Mouse (Mus musculus): Measurements from ENCODE around the gene Usp32. TPM values are rescaled to one million over a fixed set of nuclear protein-coding genes. Genes with fewer than 3 reads are reported as not detected.
A peak's percentile ranks its signal among the peaks of the same experiment; 100 is the strongest.

The Usp32 gene
- polyA plus RNA-seq, 2 experiments, result 5.9 to 10.7 TPM

DNA sequence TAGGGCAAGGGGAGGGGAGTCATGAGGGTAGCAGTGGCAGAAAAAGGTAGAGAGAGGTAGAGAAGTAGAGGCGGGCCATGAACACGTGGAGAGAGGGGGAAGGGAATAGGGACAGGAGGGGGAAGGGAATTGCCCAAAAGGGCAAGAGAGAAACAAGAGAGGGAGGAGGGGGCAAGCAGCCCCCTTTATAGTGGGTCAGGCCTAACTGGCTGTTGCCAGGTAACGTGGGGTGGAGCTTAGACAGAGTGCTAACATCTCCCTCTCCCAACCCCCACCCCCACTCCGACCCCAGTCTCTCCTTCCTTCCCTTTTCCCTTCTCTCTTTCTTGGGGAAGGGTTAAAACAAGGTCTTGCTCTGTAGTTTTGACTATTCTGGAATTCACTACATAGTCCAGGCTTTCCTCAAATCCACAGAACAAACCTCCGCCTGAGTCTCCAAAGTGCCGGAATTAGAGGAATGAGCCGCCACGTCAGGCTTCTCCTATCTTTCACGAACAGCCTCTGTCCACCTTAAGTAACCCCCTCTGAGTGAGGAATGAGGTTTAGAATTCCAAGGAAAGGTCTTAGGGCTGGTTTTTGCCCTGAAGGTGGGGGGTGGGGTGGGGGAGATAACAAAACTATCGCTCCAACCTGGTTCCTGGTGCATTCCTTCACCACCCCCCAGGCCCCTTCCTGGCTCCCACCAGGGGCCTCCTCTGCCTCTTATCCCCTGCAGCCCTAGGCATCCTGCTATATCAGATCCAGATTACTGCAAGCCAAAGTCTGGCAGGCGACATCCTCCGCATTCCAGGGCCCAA is 195.1 kb downstream of the Usp32 start:
- Histone ChIP-seq H3K9me3 (ENCODE audit: control insufficient read depth, low read length) (no peaks in the 10 kb centered on the region), H3K4me2 (replicated peaks; ENCODE audit: low read depth, low read length, severe bottlenecking) (no peak overlapping the region), H3K9ac (ENCODE audit: low read depth, low read length, severe bottlenecking) (no peak overlapping the region), H3K4me3 (replicated peaks; ENCODE audit: low read length) (no peak overlapping the region), H3K27me3 (ENCODE audit: control insufficient read depth, insufficient read depth, low read length) (no peaks in the 10 kb centered on the region), H3K27ac (replicated peaks; ENCODE audit: low read depth, low read length) (no peak overlapping the region), H3K36me3 (ENCODE audit: control insufficient read depth, insufficient read depth, low read length) (no peaks in the 10 kb centered on the region), H3K4me1 (ENCODE audit: control insufficient read depth, insufficient read depth, low read length) (no peaks in the 10 kb centered on the region)
- 6% methylated on average over 12 of the region's 12 CpGs for WGBS
- no peak for TF ChIP-seq POLR2A (IDR thresholded peaks at IDR 0.05; ENCODE audit: borderline replicate concordance, extremely low read depth, insufficient read depth, insufficient read length)
- no peak for DNase-seq (ENCODE audit: low spot score)
- ATAC-seq (ENCODE audit: low FRiP score, low read depth), result no peak

DNA sequence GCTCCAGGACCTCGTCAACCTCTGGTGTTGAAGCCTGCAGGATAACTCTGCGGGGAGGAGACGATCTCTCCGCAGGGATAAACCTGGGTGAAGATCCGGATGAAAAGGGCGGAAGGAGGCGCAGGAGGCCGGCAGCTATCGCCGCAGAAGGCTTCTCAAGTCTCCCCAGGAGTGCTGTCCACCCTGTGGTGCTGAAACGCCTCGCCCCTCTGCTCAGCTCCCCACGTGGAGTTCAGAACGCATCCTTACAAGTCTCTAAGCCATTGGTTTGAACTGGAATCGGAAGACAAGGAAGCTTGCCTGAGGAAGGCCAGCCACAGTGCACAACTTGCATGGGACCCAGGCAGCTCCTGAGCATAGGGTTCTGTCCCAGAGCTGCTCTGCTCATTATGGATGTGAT is 196.0 kb downstream of the Usp32 start:
- peak; percentile 84 for DNase-seq (ENCODE audit: low spot score)
- Histone ChIP-seq H3K4me3 (replicated peaks; ENCODE audit: low read length) (peak overlapping the region; percentile 18; the same call in 1 of the 2 replicates), H3K27ac (replicated peaks; ENCODE audit: low read depth, low read length) (no peak overlapping the region), H3K9me3 (ENCODE audit: control insufficient read depth, low read length) (no peaks in the 10 kb centered on the region), H3K4me2 (replicated peaks; ENCODE audit: low read depth, low read length, severe bottlenecking) (peak overlapping the region; percentile 35), H3K36me3 (ENCODE audit: control insufficient read depth, insufficient read depth, low read length) (no peaks in the 10 kb centered on the region), H3K27me3 (ENCODE audit: control insufficient read depth, insufficient read depth, low read length) (no peaks in the 10 kb centered on the region), H3K9ac (ENCODE audit: low read depth, low read length, severe bottlenecking) (no peak overlapping the region), H3K4me1 (ENCODE audit: control insufficient read depth, insufficient read depth, low read length) (no peaks in the 10 kb centered on the region)
- WGBS, result 0% methylated on average over 15 of the region's 15 CpGs
- TF ChIP-seq POLR2A (IDR thresholded peaks at IDR 0.05; ENCODE audit: borderline replicate concordance, extremely low read depth, insufficient read depth, insufficient read length), result no peak
- no peak for ATAC-seq (ENCODE audit: low FRiP score, low read depth)

DNA sequence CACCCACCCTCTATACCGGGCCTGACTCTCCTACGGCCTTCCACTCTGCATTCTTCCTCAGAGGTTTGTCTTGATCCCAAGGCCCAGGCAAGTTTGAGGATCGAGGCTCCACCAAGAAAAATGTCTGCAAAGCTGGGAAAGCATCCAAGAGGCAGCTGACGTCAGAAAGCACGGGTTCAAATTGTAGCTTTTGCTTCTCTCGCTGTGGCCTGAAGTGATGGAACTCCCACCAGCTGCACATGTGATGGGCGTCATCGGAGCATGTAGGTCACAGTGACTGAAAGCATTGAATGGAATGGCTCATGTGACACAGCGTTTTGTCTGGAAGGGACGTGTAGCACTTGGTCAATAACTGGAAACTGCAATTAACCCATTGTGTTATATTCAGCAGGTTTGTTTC is 199.8 kb downstream of the Usp32 start:
- no peak for TF ChIP-seq POLR2A (IDR thresholded peaks at IDR 0.05; ENCODE audit: borderline replicate concordance, extremely low read depth, insufficient read depth, insufficient read length)
- ATAC-seq (ENCODE audit: low FRiP score, low read depth), result no peak
- H3K27me3 ChIP-seq (ENCODE audit: control insufficient read depth, insufficient read depth, low read length), result no peaks in the 10 kb centered on the region
- H3K4me1 ChIP-seq (ENCODE audit: control insufficient read depth, insufficient read depth, low read length), result no peaks in the 10 kb centered on the region
- DNase-seq (ENCODE audit: low spot score), result no peak
- H3K9me3 ChIP-seq (ENCODE audit: control insufficient read depth, low read length), result no peaks in the 10 kb centered on the region
- H3K36me3 ChIP-seq (ENCODE audit: control insufficient read depth, insufficient read depth, low read length), result no peaks in the 10 kb centered on the region
- H3K9ac ChIP-seq (ENCODE audit: low read depth, low read length, severe bottlenecking), result no peak overlapping the region
- no peak overlapping the region for H3K4me2 ChIP-seq (replicated peaks; ENCODE audit: low read depth, low read length, severe bottlenecking)
- no peak overlapping the region for H3K27ac ChIP-seq (replicated peaks; ENCODE audit: low read depth, low read length)
- WGBS, result 81% methylated on average over 10 of the region's 10 CpGs
- H3K4me3 ChIP-seq (replicated peaks; ENCODE audit: low read length), result no peak overlapping the region

DNA sequence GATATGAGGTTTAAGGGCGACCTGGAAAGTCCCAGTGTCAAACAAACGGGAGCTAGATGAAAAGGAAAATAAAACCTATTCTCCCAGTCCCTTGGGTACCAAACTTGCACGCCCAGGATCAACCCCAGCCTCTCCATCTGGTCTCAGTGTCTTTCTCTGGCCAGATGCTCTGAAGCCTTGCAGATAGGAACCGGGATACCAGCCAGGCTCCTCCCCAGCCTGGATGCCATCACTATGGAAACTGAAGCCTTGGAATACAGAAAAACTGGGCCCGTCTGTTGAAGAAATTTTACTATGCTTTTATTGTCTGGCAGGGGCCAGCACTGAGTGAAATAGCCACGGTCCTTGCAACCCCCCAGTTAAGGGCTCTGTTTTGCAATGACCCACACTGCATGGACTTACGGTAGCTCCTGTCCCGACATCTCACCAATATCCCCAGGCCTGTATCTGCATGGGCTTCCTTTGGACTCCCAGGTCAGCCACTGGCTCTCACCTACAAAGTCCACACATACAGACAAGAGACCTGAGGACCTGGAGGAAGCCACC is 200.4 kb downstream of the Usp32 start:
- WGBS, result 49% methylated on average over 8 of the region's 8 CpGs
- H3K27me3 ChIP-seq (ENCODE audit: control insufficient read depth, insufficient read depth, low read length), result no peaks in the 10 kb centered on the region
- TF ChIP-seq POLR2A (IDR thresholded peaks at IDR 0.05; ENCODE audit: borderline replicate concordance, extremely low read depth, insufficient read depth, insufficient read length), result no peak
- no peak overlapping the region for H3K4me3 ChIP-seq (replicated peaks; ENCODE audit: low read length)
- no peak overlapping the region for H3K27ac ChIP-seq (replicated peaks; ENCODE audit: low read depth, low read length)
- no peaks in the 10 kb centered on the region for H3K36me3 ChIP-seq (ENCODE audit: control insufficient read depth, insufficient read depth, low read length)
- no peak for DNase-seq (ENCODE audit: low spot score)
- no peak overlapping the region for H3K9ac ChIP-seq (ENCODE audit: low read depth, low read length, severe bottlenecking)
- H3K4me1 ChIP-seq (ENCODE audit: control insufficient read depth, insufficient read depth, low read length), result no peaks in the 10 kb centered on the region
- no peaks in the 10 kb centered on the region for H3K9me3 ChIP-seq (ENCODE audit: control insufficient read depth, low read length)
- H3K4me2 ChIP-seq (replicated peaks; ENCODE audit: low read depth, low read length, severe bottlenecking), result no peak overlapping the region
- no peak for ATAC-seq (ENCODE audit: low FRiP score, low read depth)

Other genes starting within 250 kb of the Usp32 start
- 35.0 and 37.2 TPM in 2 replicates for gene Znhit3, start 223.8 kb downstream of the Usp32 start, polyA plus RNA-seq (2012; rRNA removed)
- gene Znhit3, start 223.8 kb downstream of the Usp32 start, polyA plus RNA-seq (2014; fragmentation: Nextera tagmentation; extraction: Ambion mirVana), result 55.1 and 60.7 TPM in 2 replicates
- gene Car4, start 182.4 kb downstream of the Usp32 start, polyA plus RNA-seq (2012; rRNA removed), result 0.20 and 0.88 TPM in 2 replicates
- gene Car4, start 182.4 kb downstream of the Usp32 start, polyA plus RNA-seq (2014; fragmentation: Nextera tagmentation; extraction: Ambion mirVana), result 0.15 TPM in 1 of 2 replicates, not detected in the other
- 0.16 TPM in 1 of 2 replicates, not detected in the other for gene 1700125H20Rik, start 30.2 kb upstream of the Usp32 start, polyA plus RNA-seq (2012; rRNA removed)
- 0.30 and 0.77 TPM in 2 replicates for gene 1700125H20Rik, start 30.2 kb upstream of the Usp32 start, polyA plus RNA-seq (2014; fragmentation: Nextera tagmentation; extraction: Ambion mirVana)
- gene Appbp2, start 95.0 kb upstream of the Usp32 start, polyA plus RNA-seq (2012; rRNA removed), result 30.4 and 33.3 TPM in 2 replicates
- 48.0 and 51.3 TPM in 2 replicates for gene Appbp2, start 95.0 kb upstream of the Usp32 start, polyA plus RNA-seq (2014; fragmentation: Nextera tagmentation; extraction: Ambion mirVana)
- 13.4 and 14.4 TPM in 2 replicates for gene Ppm1d, start 171.1 kb upstream of the Usp32 start, polyA plus RNA-seq (2012; rRNA removed)
- gene Ppm1d, start 171.1 kb upstream of the Usp32 start, polyA plus RNA-seq (2014; fragmentation: Nextera tagmentation; extraction: Ambion mirVana), result 17.4 and 20.8 TPM in 2 replicates
- 22.2 and 26.6 TPM in 2 replicates for gene Bcas3, start 213.0 kb upstream of the Usp32 start, polyA plus RNA-seq (2012; rRNA removed)
- gene Bcas3, start 213.0 kb upstream of the Usp32 start, polyA plus RNA-seq (2014; fragmentation: Nextera tagmentation; extraction: Ambion mirVana), result 28.2 and 32.1 TPM in 2 replicates

All from limb, embryonic 14.5 days (tissue).